Mouse (Mus musculus): Measurements from ENCODE around the gene Zfp772.
"Not testable (repeated sequence)": the region's sequence is repeated elsewhere in the genome, so short reads cannot be mapped to it uniquely, and the experiment has no call there.

Zfp772 gene

DNA sequence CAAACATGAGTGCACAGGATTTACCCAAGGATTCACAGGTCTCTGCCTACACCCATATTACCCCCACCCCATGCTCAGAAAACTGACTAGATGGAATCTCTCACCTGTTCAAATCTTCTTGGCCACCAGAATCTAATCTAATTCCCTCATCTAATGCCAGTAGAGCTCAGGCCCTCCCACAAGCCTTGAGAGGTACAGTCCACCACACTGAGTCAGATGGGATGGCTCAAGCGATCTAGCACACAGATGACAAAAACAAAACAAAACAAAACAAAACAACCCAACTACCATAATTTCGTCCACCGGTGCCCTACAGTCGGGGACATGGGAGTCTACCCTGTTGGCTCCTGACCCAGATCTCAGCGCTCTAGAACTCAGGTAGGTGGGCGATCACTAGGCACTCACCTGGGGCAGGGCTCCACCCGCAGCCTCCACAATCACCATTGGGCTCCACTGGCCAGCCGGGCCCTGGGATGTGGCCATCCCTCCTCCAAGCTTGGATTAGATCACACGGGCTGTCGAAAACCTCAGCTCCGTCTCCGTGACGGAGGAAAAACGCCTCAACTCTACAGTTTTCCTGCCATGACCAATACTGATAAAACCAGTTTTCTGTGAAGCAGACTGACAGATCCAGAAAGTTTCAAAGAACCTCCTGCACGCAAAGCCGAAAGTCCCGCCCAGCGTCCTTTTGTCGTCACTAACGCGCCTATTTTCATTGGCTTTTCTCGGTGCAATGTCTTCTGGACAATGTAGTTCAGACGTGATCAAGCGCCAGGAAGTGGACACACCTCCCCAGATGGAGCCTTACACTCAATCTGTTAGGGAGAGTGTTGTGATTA is at the start of gene Zfp772:
Gene Zfp772, minus strand, starts transcription at position 686 of the 839 bp plus-strand sequence.
- not testable (repeated sequence) for TF ChIP-seq GATA4 (IDR thresholded peaks at IDR 0.05; ENCODE audit: insufficient replicate concordance, low read length)

- TF ChIP-seq GATA4 (IDR thresholded peaks at IDR 0.05; ENCODE audit: insufficient replicate concordance, low read length), result not testable (repeated sequence)
Measured at GRCm38 (mm10) chr7:7247228-7247627, 37.4 kb upstream of the Zfp772 start, which contains the start of gene Vmn2r29. TSS of gene Vmn2r29 (minus strand) at chr7:7247328.

DNA sequence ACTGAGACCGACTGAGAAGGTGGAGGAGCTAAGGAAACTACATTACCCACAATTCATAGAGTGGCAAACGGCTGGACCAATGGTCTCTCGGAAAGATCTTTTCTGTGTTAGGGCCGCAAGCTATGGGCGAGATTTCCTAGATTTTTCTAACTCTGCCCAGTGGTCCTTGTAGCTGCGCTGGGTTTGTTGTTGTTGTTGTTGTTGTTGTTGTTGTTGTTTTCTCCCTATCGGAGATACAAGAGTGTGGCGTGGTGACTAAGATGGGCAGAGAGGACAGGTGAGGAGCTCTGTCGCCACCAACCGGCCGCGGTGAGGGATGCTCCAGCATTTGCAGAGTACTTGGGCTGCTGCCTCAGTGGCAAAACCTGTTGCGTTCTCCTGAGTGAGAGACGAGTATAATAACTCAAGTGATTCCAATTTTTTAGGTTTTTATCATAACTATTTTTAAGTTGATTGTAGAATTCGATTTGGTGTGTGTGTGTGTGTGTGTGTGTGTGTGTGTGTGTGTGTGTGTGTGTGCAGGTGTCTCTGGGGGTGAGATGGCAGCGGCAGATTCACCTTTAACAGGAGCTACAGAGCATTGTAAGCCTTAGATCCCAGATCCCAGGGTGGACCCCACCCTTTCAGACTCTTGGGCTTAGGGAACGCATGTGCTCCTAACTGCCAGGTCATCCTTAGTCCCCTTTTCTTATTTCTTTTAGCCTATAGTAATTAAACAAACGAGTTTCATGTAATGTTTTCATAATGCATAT is 21.4 kb downstream of the Zfp772 start:
- no peak for TF ChIP-seq GATA4 (IDR thresholded peaks at IDR 0.05; ENCODE audit: insufficient replicate concordance, low read length)

- no peak for TF ChIP-seq GATA4 (IDR thresholded peaks at IDR 0.05; ENCODE audit: insufficient replicate concordance, low read length)
Measured at GRCm38 (mm10) chr7:7187417-7188190, 22.2 kb downstream of the Zfp772 start.

DNA sequence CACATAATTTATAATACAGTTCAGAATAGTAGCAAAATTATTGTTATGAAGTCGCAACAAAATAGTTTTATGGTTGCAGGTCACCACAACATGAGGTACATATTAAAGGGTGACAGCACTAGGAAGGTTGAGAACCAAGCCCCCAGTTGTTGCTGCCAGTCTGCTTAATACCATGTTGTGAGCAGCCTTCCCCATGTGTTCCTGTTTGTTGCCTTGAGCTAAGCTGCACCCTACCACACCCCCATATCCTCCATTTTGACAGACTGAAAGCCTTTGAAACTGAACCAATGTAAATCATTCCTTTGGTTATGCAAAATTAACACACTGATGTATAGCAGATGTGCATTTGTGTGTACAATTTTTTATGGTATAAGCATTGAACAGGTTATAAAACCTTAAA is 23.9 kb downstream of the Zfp772 start:
- no peak for TF ChIP-seq GATA4 (IDR thresholded peaks at IDR 0.05; ENCODE audit: insufficient replicate concordance, low read length)

DNA sequence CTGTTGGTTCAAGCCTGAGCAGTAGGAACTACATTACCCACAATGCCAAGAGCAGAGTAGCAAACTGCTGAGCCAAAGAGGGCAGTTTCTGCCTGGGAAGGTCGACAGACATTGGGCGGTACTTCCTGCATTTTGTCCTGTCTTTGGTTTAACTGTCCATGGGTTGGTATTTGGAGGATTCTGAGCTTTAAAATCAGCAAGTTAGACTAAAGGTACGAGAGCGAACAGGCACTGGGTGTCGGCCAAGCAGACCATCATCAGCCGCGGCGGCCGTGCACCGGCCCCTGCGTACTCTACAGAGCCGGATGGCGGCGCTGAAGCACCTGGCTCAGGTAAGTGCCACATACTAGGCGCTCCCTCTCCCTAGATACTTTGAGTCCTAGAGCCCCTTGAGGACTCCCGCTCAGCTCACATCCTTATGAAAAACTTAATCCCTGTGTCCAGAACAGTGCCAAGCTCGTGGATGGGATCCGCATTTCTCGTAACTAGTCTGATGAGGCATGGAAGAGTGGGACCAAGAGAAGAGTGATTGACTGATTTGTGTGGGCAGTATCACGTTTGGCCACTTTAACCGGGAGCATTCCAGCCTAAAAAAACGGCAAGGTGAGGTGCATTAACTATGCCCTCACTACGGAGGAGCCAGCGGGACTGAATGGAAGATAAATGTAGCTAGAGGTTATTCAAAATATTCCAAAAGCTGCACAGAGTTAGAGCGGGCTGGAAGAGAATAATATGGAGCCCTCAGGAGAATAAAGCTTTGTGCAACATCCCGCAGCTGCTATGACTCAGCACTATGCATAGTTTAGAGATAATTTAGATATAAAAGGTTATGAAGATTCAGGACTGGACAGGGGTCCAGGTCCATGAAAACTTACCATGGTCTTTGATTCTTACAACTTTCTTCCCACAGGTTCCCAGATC is 38.3 kb downstream of the Zfp772 start, which contains the start of gene Zfp418:
Gene Zfp418, plus strand, starts transcription at position 104 of the 921 bp plus-strand sequence.
- TF ChIP-seq GATA4 (IDR thresholded peaks at IDR 0.05; ENCODE audit: insufficient replicate concordance, low read length), result no peak
